Mouse (Mus musculus): ENCODE measurements around the gene Arfgap1. TPM values are rescaled to one million over a fixed set of nuclear protein-coding genes. Genes with fewer than 3 reads are reported as not detected.

The Arfgap1 gene
- polyA plus RNA-seq, 1 experiment from 2014 or later: 82.9 TPM

DNA sequence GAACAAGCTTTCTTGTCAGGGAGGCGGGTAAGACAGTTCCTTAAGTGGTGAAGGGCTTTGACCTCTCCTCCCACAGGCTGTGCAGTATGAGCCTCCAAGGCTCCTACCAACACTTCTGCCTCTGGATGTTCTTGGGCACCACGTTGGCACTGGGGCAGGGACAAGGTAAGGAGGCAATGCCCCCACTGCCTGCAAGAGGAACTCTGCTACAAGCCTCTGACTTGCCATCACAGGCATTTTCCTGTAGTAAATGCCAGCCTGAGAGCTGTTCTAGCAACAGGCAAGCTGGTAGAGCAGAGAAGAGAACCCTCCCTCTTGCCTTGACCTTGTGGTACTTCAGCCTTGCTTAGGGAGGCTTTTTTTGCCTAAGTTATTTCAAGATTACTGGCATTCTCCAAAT lies 19.4 kb downstream of the Arfgap1 start, which contains the start of gene Col20a1:
Gene Col20a1 (plus strand): TSS at position 87 of the 400 bp plus-strand sequence.
- H3K4me1 ChIP-seq: peaks cover 23% of the 10 kb centered on the region
- H3K27me3 ChIP-seq (replicated peaks): no peaks in the 10 kb centered on the region
- peaks cover 31% of the 10 kb centered on the region for H3K36me3 ChIP-seq
- 0 out of 2 replicates have a peak within 1 kb of the TSS, but pooled peaks have one; percentile 25 for H3K9ac ChIP-seq
- no peaks in the 10 kb centered on the region for H3K9me3 ChIP-seq
- H3K27ac ChIP-seq (replicated peaks): no peak within 1 kb of the TSS; the same call in 1 of the 2 replicates
- ATAC-seq (ENCODE audit: extremely low read depth, insufficient number of reproducible peaks, low FRiP score, low TSS enrichment): no peak
- 56% methylated on average over 2 of the region's 2 CpGs for WGBS
- H3K4me2 ChIP-seq: no peak within 1 kb of the TSS
- H3K4me3 ChIP-seq: no peak within 1 kb of the TSS

DNA sequence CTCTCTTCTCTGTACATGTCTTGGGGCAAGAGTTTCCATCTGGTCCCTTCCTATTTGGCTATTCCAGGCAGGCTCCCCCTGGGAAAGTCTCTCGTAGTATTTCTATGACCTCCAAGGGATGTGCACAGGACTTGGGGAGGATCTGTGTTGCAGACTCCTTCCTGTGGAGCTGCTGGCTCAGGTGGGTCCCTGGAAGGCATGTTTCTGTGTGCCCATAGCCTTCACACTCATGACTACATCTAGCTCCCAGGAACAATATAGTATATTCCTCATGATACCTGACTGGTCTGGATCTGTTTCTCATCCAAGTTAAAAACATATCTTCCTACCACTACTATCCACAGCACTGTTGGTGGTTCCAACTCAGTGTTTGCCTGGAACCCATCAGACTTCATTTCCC lies 20.0 kb downstream of the Arfgap1 start:
- H3K9ac ChIP-seq: 0 out of 2 replicates have a peak overlapping the region, but pooled peaks have one; percentile 25
- H3K4me3 ChIP-seq: no peak overlapping the region
- 71% methylated on average over 1 of the region's 1 CpGs for WGBS
- no peak overlapping the region; the same call in 1 of the 2 replicates for H3K27ac ChIP-seq (replicated peaks)
- H3K36me3 ChIP-seq: peaks cover 26% of the 10 kb centered on the region
- no peaks in the 10 kb centered on the region for H3K9me3 ChIP-seq
- H3K4me2 ChIP-seq: no peak overlapping the region
- no peaks in the 10 kb centered on the region for H3K27me3 ChIP-seq (replicated peaks)
- no peak for ATAC-seq (ENCODE audit: extremely low read depth, insufficient number of reproducible peaks, low FRiP score, low TSS enrichment)
- H3K4me1 ChIP-seq: peaks cover 23% of the 10 kb centered on the region

GRCm38 (mm10) chr2:180987432-180988030 lies 20.5 kb downstream of the Arfgap1 start:
- Histone ChIP-seq H3K9me3 (no peaks in the 10 kb centered on the region), H3K27ac (replicated peaks) (no peak overlapping the region; the same call in 1 of the 2 replicates), H3K36me3 (peaks cover 21% of the 10 kb centered on the region), H3K4me3 (no peak overlapping the region), H3K9ac (0 out of 2 replicates have a peak overlapping the region, but pooled peaks have one; percentile 25), H3K4me2 (no peak overlapping the region), H3K27me3 (replicated peaks) (no peaks in the 10 kb centered on the region), H3K4me1 (peaks cover 23% of the 10 kb centered on the region)
- 23% methylated on average over 5 of the region's 5 CpGs for WGBS
- no peak for ATAC-seq (ENCODE audit: extremely low read depth, insufficient number of reproducible peaks, low FRiP score, low TSS enrichment)

DNA sequence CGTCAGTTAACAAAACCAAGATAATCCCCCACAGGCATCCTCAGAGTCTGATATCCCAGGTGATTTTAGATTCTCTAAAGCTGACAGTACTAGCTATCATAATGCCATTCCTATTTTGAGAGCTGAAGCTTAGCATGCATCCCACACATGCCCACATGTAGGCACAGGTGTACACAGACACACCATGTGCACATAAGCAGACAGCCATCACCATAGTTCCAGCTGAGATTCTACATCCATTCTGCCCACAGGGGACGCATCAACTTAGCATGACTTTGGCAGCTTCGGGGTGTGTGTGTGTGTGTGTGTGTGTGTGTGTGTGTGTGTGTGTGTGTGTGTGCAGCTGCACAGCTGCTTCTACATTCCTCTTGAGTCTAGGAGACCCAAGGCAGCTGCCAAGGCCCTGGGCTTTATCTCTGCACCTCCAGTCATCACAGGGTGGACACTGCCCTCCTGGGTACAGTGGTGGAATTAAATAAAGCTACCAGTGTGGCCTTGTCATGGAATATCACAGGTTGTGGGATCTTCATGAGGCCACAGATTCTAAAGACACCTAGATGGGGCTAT lies 21.4 kb downstream of the Arfgap1 start:
- Histone ChIP-seq H3K4me2 (no peak overlapping the region), H3K36me3 (peaks cover 12% of the 10 kb centered on the region), H3K4me3 (no peak overlapping the region), H3K9ac (no peak overlapping the region), H3K27ac (replicated peaks) (no peak overlapping the region), H3K27me3 (replicated peaks) (no peaks in the 10 kb centered on the region; the same call in 1 of the 2 replicates), H3K9me3 (no peaks in the 10 kb centered on the region), H3K4me1 (peaks cover 23% of the 10 kb centered on the region)
- ATAC-seq (ENCODE audit: extremely low read depth, insufficient number of reproducible peaks, low FRiP score, low TSS enrichment): no peak
- WGBS: 70% methylated on average over 3 of the region's 3 CpGs

GRCm38 (mm10) chr2:180988948-180989347 lies 21.9 kb downstream of the Arfgap1 start:
- no peak overlapping the region for H3K4me2 ChIP-seq
- no peaks in the 10 kb centered on the region for H3K9me3 ChIP-seq
- no peak overlapping the region for H3K9ac ChIP-seq
- 68% methylated on average over 1 of the region's 1 CpGs for WGBS
- H3K4me3 ChIP-seq: no peak overlapping the region
- no peak for ATAC-seq (ENCODE audit: extremely low read depth, insufficient number of reproducible peaks, low FRiP score, low TSS enrichment)
- H3K36me3 ChIP-seq: peaks cover 6% of the 10 kb centered on the region
- no peaks in the 10 kb centered on the region; the same call in 1 of the 2 replicates for H3K27me3 ChIP-seq (replicated peaks)
- H3K4me1 ChIP-seq: peaks cover 23% of the 10 kb centered on the region
- no peak overlapping the region for H3K27ac ChIP-seq (replicated peaks)

- WGBS: 70% methylated on average over 4 of the region's 4 CpGs
- Histone ChIP-seq H3K27ac (replicated peaks) (no peak overlapping the region), H3K4me2 (no peak overlapping the region), H3K9ac (no peak overlapping the region), H3K36me3 (no peaks in the 10 kb centered on the region), H3K4me3 (no peak overlapping the region), H3K4me1 (peaks cover 23% of the 10 kb centered on the region), H3K27me3 (replicated peaks) (peaks cover 13% of the 10 kb centered on the region), H3K9me3 (no peaks in the 10 kb centered on the region)
- no peak for ATAC-seq (ENCODE audit: extremely low read depth, insufficient number of reproducible peaks, low FRiP score, low TSS enrichment)
Measured at GRCm38 (mm10) chr2:180990347-180990746, 23.3 kb downstream of the Arfgap1 start.

DNA sequence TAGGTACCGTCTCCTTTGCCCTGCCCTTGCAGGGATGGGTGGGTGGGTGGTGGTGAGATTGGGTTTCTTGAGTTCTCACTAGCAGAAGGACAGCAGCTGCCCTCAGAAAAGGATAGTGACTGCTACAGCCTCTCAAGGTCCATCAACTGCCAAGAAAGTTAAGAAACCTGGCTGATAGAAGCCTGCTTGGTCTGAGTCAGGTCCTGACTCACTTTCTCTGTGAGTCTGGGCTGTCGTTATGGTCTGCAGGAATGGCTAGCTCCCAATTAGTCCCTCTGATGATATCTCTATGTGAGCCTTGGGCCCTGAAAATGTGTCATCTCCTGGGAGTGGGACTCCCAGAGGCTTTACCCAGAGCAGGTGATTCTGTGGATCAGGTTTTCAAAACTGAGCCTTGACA lies 27.3 kb downstream of the Arfgap1 start:
- no peaks in the 10 kb centered on the region for H3K4me1 ChIP-seq
- no peaks in the 10 kb centered on the region for H3K36me3 ChIP-seq
- no peak overlapping the region for H3K9ac ChIP-seq
- H3K27me3 ChIP-seq (replicated peaks): peaks cover 42% of the 10 kb centered on the region
- H3K27ac ChIP-seq (replicated peaks): no peak overlapping the region
- H3K4me3 ChIP-seq: no peak overlapping the region
- no peak for ATAC-seq (ENCODE audit: extremely low read depth, insufficient number of reproducible peaks, low FRiP score, low TSS enrichment)
- 62% methylated on average over 2 of the region's 2 CpGs for WGBS
- H3K4me2 ChIP-seq: no peak overlapping the region
- no peaks in the 10 kb centered on the region for H3K9me3 ChIP-seq

- Histone ChIP-seq H3K4me1 (no peaks in the 10 kb centered on the region), H3K36me3 (no peaks in the 10 kb centered on the region), H3K27ac (replicated peaks) (no peak overlapping the region), H3K4me2 (no peak overlapping the region), H3K4me3 (no peak overlapping the region), H3K9ac (no peak overlapping the region), H3K9me3 (no peaks in the 10 kb centered on the region), H3K27me3 (replicated peaks) (peaks cover 52% of the 10 kb centered on the region)
- no peak for ATAC-seq (ENCODE audit: extremely low read depth, insufficient number of reproducible peaks, low FRiP score, low TSS enrichment)
- WGBS: 66% methylated on average over 4 of the region's 4 CpGs
Measured at GRCm38 (mm10) chr2:180995457-180995856, 28.4 kb downstream of the Arfgap1 start.

DNA sequence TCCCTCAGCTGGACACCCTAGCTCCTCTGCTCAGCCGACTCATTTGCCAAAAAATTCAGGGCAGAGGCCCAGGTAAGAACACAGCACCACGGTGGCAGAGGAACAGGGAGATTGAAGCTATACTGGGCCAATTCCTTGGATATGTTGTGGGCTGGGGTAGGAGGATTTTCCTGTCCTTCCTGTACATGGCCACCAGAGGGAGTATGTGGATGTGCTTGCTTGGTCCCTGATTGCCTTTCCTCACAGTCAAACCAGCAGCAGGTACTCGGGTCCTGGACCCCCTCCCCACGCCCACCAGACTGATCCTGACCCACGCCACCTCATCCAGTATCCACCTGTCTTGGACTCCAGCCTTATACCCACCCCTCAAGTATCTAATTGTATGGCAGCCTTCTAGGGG lies 29.4 kb downstream of the Arfgap1 start:
- no peak overlapping the region for H3K4me3 ChIP-seq
- H3K4me1 ChIP-seq: no peaks in the 10 kb centered on the region
- H3K9me3 ChIP-seq: no peaks in the 10 kb centered on the region
- H3K27ac ChIP-seq (replicated peaks): no peak overlapping the region
- no peak for ATAC-seq (ENCODE audit: extremely low read depth, insufficient number of reproducible peaks, low FRiP score, low TSS enrichment)
- no peaks in the 10 kb centered on the region for H3K36me3 ChIP-seq
- peaks cover 59% of the 10 kb centered on the region for H3K27me3 ChIP-seq (replicated peaks)
- H3K9ac ChIP-seq: no peak overlapping the region
- WGBS: 17% methylated on average over 5 of the region's 5 CpGs
- no peak overlapping the region for H3K4me2 ChIP-seq

DNA sequence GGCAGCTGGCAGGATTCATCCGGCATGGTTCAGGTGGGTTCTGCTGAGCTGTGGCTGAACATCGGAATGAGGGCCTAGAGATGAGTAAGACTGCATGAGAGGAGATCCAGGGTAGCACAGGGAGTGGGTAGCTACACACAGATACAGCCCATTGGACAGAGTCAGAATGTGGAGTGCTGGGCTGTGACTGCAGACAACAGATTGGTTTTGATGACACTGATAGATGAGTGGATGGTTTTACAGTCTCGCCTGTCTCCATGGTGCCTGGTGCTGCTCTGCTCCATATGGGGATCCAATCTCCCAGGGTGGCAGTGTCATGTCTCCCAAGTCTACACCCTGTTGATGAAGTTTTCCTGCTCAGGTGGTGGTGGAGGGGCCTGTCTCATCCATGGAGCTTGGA lies 29.9 kb downstream of the Arfgap1 start:
- Histone ChIP-seq H3K27me3 (replicated peaks) (peaks cover 64% of the 10 kb centered on the region), H3K9ac (no peak overlapping the region), H3K4me3 (no peak overlapping the region), H3K9me3 (no peaks in the 10 kb centered on the region), H3K4me1 (no peaks in the 10 kb centered on the region), H3K4me2 (no peak overlapping the region), H3K36me3 (no peaks in the 10 kb centered on the region), H3K27ac (replicated peaks) (no peak overlapping the region)
- ATAC-seq (ENCODE audit: extremely low read depth, insufficient number of reproducible peaks, low FRiP score, low TSS enrichment): no peak
- WGBS: 56% methylated on average over 3 of the region's 3 CpGs

DNA sequence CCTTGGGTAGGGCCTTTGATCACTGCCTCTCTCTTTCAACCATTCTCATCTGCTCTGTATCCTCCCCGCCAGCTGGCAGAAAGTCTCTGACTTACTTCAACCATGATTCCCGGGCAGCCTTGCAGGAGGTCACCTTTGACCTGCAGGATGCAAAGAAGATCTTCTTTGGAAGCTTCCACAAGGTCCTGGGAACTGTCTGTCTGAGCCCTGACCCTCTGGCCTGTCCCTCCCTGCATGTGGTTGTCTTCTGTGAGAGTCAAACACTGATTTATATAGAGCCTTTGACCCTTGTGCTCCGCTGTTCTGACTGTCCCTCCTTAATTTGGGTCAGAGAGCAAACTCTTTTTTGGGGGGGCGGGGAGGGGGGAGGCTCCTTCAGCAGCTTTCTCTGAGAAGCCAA lies 40.0 kb downstream of the Arfgap1 start:
- no peak overlapping the region for H3K27ac ChIP-seq (replicated peaks)
- peaks cover 84% of the 10 kb centered on the region for H3K27me3 ChIP-seq (replicated peaks)

DNA sequence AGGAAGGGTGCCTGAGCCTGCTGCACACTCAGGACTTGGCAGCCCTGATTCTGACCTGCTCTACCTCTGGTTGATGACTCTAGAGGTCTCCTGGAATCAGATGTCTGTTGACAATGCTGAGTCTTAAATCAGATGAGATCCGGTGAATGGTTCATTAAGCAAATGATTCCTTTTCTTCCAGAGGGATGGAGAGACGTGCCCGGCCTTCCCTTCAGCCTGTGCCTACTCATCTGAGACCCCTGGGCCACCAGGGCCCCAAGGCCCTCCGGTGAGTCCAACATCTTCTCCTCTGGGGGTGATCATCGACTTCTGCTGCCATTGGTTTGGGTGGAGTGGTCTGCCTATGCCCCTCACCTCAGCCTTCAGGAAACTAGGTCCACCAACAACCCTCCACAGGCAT lies 41.3 kb downstream of the Arfgap1 start:
- WGBS: 79% methylated on average over 5 of the region's 5 CpGs
- no peak overlapping the region for H3K4me3 ChIP-seq
- H3K9ac ChIP-seq: no peak overlapping the region
- ATAC-seq (ENCODE audit: extremely low read depth, insufficient number of reproducible peaks, low FRiP score, low TSS enrichment): no peak
- no peaks in the 10 kb centered on the region for H3K4me1 ChIP-seq
- H3K27ac ChIP-seq (replicated peaks): no peak overlapping the region
- H3K27me3 ChIP-seq (replicated peaks): peaks cover 90% of the 10 kb centered on the region
- H3K4me2 ChIP-seq: no peak overlapping the region
- no peaks in the 10 kb centered on the region for H3K36me3 ChIP-seq
- H3K9me3 ChIP-seq: no peaks in the 10 kb centered on the region

More for the DNA sequence above, 40.0 kb downstream of the Arfgap1 start:
- Histone ChIP-seq H3K9ac (no peak overlapping the region), H3K4me1 (no peaks in the 10 kb centered on the region), H3K4me3 (no peak overlapping the region), H3K36me3 (no peaks in the 10 kb centered on the region), H3K4me2 (no peak overlapping the region), H3K9me3 (no peaks in the 10 kb centered on the region)
- ATAC-seq (ENCODE audit: extremely low read depth, insufficient number of reproducible peaks, low FRiP score, low TSS enrichment): no peak
- 59% methylated on average over 4 of the region's 4 CpGs for WGBS

Data from heart, embryonic 13.5 days (tissue).